Mouse (Mus musculus): Measurements from ENCODE around the gene Mical3. TPM values are rescaled to one million over a fixed set of nuclear protein-coding genes. Genes with fewer than 3 reads are reported as not detected.

Mical3 gene
- polyA plus RNA-seq, 1 experiment from 2014 or later: 50.0 TPM

Other genes with a start within 250 kb of the Mical3 start
- 46.9 and 48.4 TPM in 2 replicates for gene Bid, start 214.1 kb downstream of the Mical3 start, polyA plus RNA-seq (2015; fragmentation: Nextera tagmentation; extraction: Ambion mirVana)
- gene Pex26, start 52.7 kb upstream of the Mical3 start, polyA plus RNA-seq (2015; fragmentation: Nextera tagmentation; extraction: Ambion mirVana): 19.9 and 20.4 TPM in 2 replicates
- gene Tuba8, start 79.7 kb upstream of the Mical3 start, polyA plus RNA-seq (2015; fragmentation: Nextera tagmentation; extraction: Ambion mirVana): 0.70 and 1.1 TPM in 2 replicates
- gene Usp18, start 114.9 kb upstream of the Mical3 start, polyA plus RNA-seq (2015; fragmentation: Nextera tagmentation; extraction: Ambion mirVana): 2.1 and 3.4 TPM in 2 replicates
- gene Slc6a13, start 169.2 kb upstream of the Mical3 start, polyA plus RNA-seq (2015; fragmentation: Nextera tagmentation; extraction: Ambion mirVana): 50.2 and 63.7 TPM in 2 replicates
- gene Slc6a12, start 212.1 kb upstream of the Mical3 start, polyA plus RNA-seq (2015; fragmentation: Nextera tagmentation; extraction: Ambion mirVana): 2.5 and 3.3 TPM in 2 replicates